Mouse (Mus musculus): ENCODE measurements around the gene Zranb3.
A peak's percentile ranks its signal among the peaks of the same experiment; 100 is the strongest.
"Not testable (repeated sequence)": the region's sequence is repeated elsewhere in the genome, so short reads cannot be mapped to it uniquely, and the experiment has no call there.

Gene Zranb3

DNA sequence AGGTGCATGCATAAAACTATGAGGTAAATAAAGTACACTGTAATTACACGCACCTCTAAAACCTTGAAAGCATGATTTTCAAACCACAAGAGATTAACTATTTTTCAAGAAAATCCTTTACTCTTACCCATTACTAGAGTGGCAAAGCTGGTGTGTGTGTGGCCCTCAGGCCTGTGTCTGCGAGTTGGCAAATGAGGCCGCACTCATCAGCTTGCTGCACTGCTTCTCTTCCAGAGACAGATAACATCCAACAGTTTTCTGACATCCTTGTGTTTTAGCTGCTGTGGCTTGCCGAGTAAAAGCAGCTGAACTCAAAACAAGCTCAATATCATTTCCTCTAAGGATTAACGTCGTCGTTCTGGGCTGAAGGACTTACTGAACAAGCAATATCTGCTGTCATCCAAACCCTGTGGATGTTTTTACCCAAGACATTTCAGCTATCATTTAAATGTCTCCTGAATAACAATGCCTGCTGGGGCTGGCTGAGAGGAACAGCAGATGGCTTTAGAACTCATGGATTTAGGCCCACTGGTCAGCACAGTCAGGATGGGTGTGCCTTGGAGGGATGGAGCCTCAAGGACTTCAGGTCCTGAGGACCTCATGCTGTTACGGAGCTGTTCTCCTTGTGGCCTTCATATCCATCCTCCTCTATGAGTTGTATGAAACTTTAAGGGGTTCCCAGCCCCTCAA, 42.0 kb downstream of the Zranb3 start:
- no peak for DNase-seq

GRCm38 (mm10) chr1:128058625-128059024, 44.2 kb downstream of the Zranb3 start:
- no peak for DNase-seq

GRCm38 (mm10) chr1:128057269-128057668, 45.6 kb downstream of the Zranb3 start:
- DNase-seq: no peak

- no peak for DNase-seq
Measured at GRCm38 (mm10) chr1:128046920-128047319, 55.9 kb downstream of the Zranb3 start.

GRCm38 (mm10) chr1:128046455-128046854, 56.4 kb downstream of the Zranb3 start:
- no peak for DNase-seq

DNA sequence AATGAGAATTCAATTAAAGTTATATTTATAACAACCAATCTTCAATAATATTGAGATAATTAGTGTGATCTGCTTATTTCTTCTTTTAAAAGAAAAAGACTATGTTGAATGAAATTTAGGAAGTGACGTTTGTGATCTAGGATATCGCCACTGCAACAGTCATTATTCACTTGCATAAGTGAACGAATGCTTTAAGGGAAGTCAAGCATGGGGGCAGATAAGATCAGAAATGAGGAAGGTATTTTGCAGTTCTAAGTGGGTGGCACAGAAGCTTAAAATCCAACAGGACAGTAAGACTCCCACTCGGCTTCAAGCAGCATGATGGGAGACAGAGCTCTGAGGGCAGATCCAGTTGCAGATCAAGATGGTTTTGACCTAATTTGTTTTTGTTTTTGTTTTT, 58.7 kb downstream of the Zranb3 start:
- no peak for DNase-seq

DNA sequence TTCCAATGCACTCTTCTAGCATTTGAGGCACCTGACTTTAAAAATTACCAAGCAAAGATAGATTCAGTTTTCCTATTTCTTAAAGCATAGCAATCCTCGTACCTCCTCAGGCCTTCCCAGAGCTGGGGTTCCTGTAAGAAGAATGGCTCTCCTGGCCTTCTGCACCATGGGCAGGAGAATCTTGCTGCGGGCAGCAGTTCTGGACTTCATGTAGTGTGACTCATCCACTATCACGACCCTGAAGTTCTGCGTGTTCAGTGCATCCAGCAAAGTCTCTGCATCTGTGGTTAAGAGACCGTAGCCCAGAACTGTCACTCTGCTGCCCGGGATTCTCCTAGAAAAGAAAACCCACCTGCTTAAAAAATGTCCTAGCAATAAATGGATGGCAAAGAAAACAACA, 66.6 kb downstream of the Zranb3 start:
- DNase-seq: no peak

- no peak for DNase-seq
Measured at GRCm38 (mm10) chr1:128032123-128032522, 70.7 kb downstream of the Zranb3 start.

GRCm38 (mm10) chr1:128031524-128031923, 71.3 kb downstream of the Zranb3 start:
- DNase-seq: no peak

GRCm38 (mm10) chr1:128024363-128025114, 78.3 kb downstream of the Zranb3 start:
- no peak for DNase-seq

GRCm38 (mm10) chr1:128020001-128020770, 82.7 kb downstream of the Zranb3 start:
- no peak for DNase-seq

- no peak for DNase-seq
Measured at GRCm38 (mm10) chr1:128016035-128016492, 86.8 kb downstream of the Zranb3 start.

- no peak for DNase-seq
Measured at GRCm38 (mm10) chr1:128013698-128014386, 89.0 kb downstream of the Zranb3 start.

- no peak for DNase-seq
Measured at GRCm38 (mm10) chr1:128009751-128010150, 93.1 kb downstream of the Zranb3 start.

DNA sequence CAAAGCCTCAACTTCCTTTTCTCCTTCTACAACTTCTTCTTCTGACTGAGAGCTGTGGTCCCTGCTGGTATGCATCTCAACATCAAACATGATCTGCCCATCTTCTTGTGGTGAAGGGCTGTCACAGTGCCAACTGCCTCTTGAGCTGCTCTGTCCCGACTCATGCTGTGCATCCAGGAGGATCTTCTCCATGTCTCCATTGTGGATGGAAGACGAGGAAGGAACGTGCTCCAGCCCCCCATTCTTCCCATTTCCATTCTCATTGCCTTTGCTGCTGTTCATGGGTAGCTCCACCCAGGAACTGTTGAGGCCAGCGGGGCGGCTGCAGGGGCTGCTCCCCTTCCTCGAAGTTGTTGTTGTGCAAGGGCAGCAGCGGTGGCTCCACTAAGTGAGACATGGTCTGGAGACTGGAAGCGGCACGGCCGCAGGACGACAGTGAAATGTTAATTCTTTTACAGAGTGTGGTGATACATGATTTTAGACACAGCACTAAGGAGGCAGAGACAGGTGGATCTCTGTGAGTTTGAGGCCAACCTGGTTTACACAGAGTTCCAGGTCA, 96.7 kb downstream of the Zranb3 start:
- DNase-seq: not testable (repeated sequence)

GRCm38 (mm10) chr1:128004371-128004720, 98.5 kb downstream of the Zranb3 start:
- no peak for DNase-seq

- DNase-seq: no peak
Measured at GRCm38 (mm10) chr1:128003712-128004370, 99.0 kb downstream of the Zranb3 start.

GRCm38 (mm10) chr1:128002159-128002558, 100.7 kb downstream of the Zranb3 start:
- DNase-seq: no peak

DNA sequence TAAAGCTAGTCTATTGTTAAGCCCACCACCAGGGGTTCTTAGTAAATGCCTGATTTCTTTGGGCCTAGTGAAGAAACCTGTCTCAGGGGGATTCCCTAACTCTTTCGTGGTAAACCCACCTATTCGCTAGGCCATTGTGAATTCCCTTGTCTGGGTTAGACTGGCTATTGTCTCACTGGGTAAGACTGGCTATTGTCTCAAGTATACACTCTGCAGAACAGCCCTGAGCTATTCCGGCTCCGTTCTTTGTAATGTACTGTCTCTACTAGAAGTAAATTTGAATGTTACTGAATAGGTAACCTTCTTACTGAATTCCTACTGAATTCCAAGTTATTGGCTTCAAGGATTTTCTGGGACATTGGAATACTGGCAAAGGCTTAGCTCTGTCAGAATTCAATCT, 101.9 kb downstream of the Zranb3 start:
- DNase-seq: not testable (repeated sequence)

GRCm38 (mm10) chr1:127993892-127994291, 109.0 kb downstream of the Zranb3 start:
- no peak for DNase-seq

DNA sequence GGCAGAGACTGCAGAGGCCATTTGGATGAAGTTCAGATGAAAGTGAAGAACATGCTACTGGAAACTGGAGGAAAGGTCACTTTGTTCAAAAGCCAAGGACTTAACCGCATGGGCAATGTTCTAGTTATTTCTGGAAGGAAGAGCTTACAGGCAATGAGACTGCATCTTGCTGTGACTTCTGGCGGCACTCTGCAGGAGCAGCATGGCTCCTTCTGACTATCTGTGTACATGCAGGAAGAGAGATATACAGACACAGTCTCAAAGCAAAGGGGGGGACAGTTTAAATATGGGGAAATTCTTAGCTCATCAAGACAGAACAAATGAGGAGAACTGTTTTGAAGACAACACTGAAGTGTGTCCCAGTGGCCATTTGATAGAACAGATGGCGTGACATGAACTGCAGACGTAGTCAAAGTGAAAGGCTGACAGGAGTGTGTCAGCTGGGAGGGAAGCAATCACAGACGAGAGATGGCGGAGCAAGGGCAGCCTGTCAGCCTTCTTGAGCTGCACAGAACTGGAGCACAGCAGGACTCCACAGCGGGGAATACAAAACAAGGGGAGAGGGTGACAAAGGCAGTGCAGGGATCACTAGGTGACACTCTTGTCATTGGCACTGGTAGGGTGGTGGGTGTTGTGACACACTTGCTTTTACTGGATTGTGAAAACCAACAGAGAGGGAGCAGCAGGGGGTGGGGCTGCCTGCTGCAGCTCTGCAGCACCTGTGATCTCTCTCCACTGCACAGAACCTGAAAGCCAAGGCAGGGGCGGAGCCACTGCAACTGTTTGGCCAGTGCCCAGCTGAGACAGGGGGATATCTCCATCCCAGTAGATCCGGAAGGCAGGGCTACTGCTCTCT, 112.7 kb downstream of the Zranb3 start:
- DNase-seq: peak; percentile 32

All from thymus, postnatal 4 days (tissue).